ENCODE assay signal across 33 mouse cellular contexts in the genomic region with DNA sequence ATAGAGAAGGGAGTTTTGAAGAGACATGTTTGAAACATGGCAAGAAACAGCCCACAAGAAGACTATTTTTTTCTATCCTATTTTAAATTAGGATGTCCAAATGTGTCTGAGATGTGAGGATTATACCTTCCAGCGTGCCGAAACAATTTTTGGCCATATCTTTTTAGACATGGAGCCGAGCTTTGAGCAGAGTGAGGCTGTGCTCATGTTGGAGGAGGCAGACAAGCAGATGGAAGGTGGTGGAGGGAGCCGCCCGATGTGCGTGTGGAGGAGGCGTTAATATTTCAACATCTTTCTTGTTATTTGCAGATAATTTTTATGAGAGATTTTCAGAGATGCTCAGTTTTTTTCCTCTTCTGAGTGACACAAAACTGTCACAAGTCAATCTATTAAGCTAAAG. TPM values are rescaled to one million over a fixed set of nuclear protein-coding genes. Genes with fewer than 3 reads are reported as not detected.
DNase-seq lines count a peak whose midpoint lies in the region; ATAC-seq and TF ChIP-seq lines count a peak whose summit lies in the region.
"Had no signal": no experiment of that assay in that cellular context is flagged by ENCODE, and none has a peak within 500 bp of the region (broad histone marks: within the 10 kb centered on the region; RNA-seq: fewer than 3 reads in every experiment).

No protein-coding gene starts in this region.

- no peak for TF ChIP-seq CTCF in left cerebral cortex, adult 2 months (IDR thresholded peaks at IDR 0.05)

- intact Hi-C loops in left cerebral cortex, adult 2 months (cut with DNase I): loop anchor here (5.0 kb wide), 1 partner anchor 50 kb away; no protein-coding TSS in a partner anchor
- intact Hi-C loops in left cerebral cortex, postnatal 4 days (cut with DNase I): no loop called here
- intact Hi-C loops in left cerebral cortex, postnatal 25 days (cut with DNase I): loop anchor here (2.0 to 5.0 kb wide), 3 partner anchors 48 to 80 kb away; partner anchors contain the start of gene Erc2

- H3K4me3 ChIP-seq in left cerebral cortex, adult 2 months: no peak overlapping the region
- no peak overlapping the region for H3K4me3 ChIP-seq in hindbrain, embryonic 13.5 days
- H3K4me3 ChIP-seq in heart, embryonic 11.5 days (ENCODE audit: low read depth, low read length): no peak overlapping the region
- H3K4me3 ChIP-seq: gastrocnemius, adult 2 months; heart, adult 2 months; heart, embryonic 13.5 days; hindbrain, embryonic 10.5 days; kidney, embryonic 15.5 days had no signal

- H3K36me3 ChIP-seq in hindbrain, embryonic 13.5 days: peaks cover 4% of the 10 kb centered on the region; the same call in 1 of the 2 replicates
- no peaks in the 10 kb centered on the region for H3K36me3 ChIP-seq in heart, embryonic 11.5 days (ENCODE audit: control insufficient read depth, insufficient read depth, low read length)
- H3K36me3 ChIP-seq: heart, embryonic 13.5 days; hindbrain, embryonic 10.5 days; kidney, embryonic 15.5 days had no signal

- H3K4me2 ChIP-seq in hindbrain, embryonic 13.5 days: no peak overlapping the region
- H3K4me2 ChIP-seq in heart, embryonic 11.5 days: no peak overlapping the region
- H3K4me2 ChIP-seq: heart, embryonic 13.5 days; kidney, embryonic 15.5 days had no signal

- H3K9me3 ChIP-seq in hindbrain, embryonic 13.5 days: no peaks in the 10 kb centered on the region
- H3K9me3 ChIP-seq in heart, embryonic 11.5 days (replicated peaks; ENCODE audit: control insufficient read depth, low read length): no peaks in the 10 kb centered on the region
- H3K9me3 ChIP-seq: heart, embryonic 13.5 days; hindbrain, embryonic 10.5 days; kidney, embryonic 15.5 days had no signal

- no peak overlapping the region for H3K9ac ChIP-seq in hindbrain, embryonic 13.5 days
- H3K9ac ChIP-seq in heart, embryonic 11.5 days (ENCODE audit: low read depth, low read length): no peak overlapping the region
- H3K9ac ChIP-seq: heart, embryonic 13.5 days; kidney, embryonic 15.5 days; liver, embryonic 14.5 days had no signal

- peak overlapping the region; percentile 55 for H3K27ac ChIP-seq in left cerebral cortex, adult 2 months
- no peak overlapping the region for H3K27ac ChIP-seq in hindbrain, embryonic 13.5 days
- H3K27ac ChIP-seq in heart, embryonic 11.5 days (ENCODE audit: low read depth, low read length): no peak overlapping the region
- H3K27ac ChIP-seq: gastrocnemius, adult 2 months; heart, adult 2 months; heart, embryonic 13.5 days; hindbrain, embryonic 10.5 days; kidney, embryonic 15.5 days; liver, embryonic 14.5 days had no signal

- no peaks in the 10 kb centered on the region for H3K27me3 ChIP-seq in hindbrain, embryonic 13.5 days
- H3K27me3 ChIP-seq in heart, embryonic 11.5 days (ENCODE audit: control insufficient read depth, insufficient read depth, low read length): no peaks in the 10 kb centered on the region
- H3K27me3 ChIP-seq: CH12.LX; heart, embryonic 13.5 days; kidney, embryonic 15.5 days had no signal

- no peak for DNase-seq in frontal cortex, postnatal 10 days (ENCODE audit: low spot score in 2 of 2)
- DNase-seq in left cerebral cortex, adult 2 months (ENCODE audit: extremely low spot score in 1 of 2, low spot score in 2 of 2): peak in 1 of 2 experiments; percentile 36
- no peak for DNase-seq in left cerebral cortex, postnatal 4 days
- peak; percentile 46 to 82 for DNase-seq in left cerebral cortex, postnatal 25 days (ENCODE audit: low spot score in 2 of 2)
- peak; percentile 58 for DNase-seq in telencephalon, adult 2 months (ENCODE audit: low read depth, low spot score)
- DNase-seq: adrenal gland, adult 2 months; cerebellum, adult 11 months; cerebellum, adult 9-10 months; cerebellum, postnatal 36 days; gastrocnemius, adult 2 months; heart, adult 2 months; heart, postnatal 10 days; kidney, adult 18-20 months; kidney, postnatal 25 days; liver; lung, adult 2 months; lung, postnatal 10 days; spleen, adult 18-20 months; thymus, adult 2 months; thymus, postnatal 36 days had no signal

- peak; percentile 76 for ATAC-seq in frontal cortex, adult (ENCODE audit: low TSS enrichment)
- no peak for ATAC-seq in hindbrain, embryonic 13.5 days (ENCODE audit: low FRiP score)
- no peak for ATAC-seq in heart, embryonic 11.5 days (replicated peaks; ENCODE audit: insufficient number of reproducible peaks, low FRiP score, low TSS enrichment)
- ATAC-seq: activated CD4-positive, CD25-positive, alpha-beta regulatory T cell, adult 4 months; forebrain, embryonic 14.5 days; hindbrain, embryonic 16.5 days; midbrain, embryonic 16.5 days had no signal

- 94% methylated on average over 7 of the region's 7 CpGs for WGBS in hindbrain, embryonic 13.5 days
- 87% methylated on average over 7 of the region's 7 CpGs for WGBS in heart, embryonic 11.5 days (ENCODE audit: insufficient replicate concordance)

- H3K4me1 ChIP-seq in hindbrain, embryonic 13.5 days (replicated peaks): no peaks in the 10 kb centered on the region
- H3K4me1 ChIP-seq in heart, embryonic 11.5 days (ENCODE audit: control insufficient read depth, insufficient read depth, low read length): no peaks in the 10 kb centered on the region
- H3K4me1 ChIP-seq: heart, embryonic 13.5 days; kidney, embryonic 15.5 days had no signal

RNA-seq across cellular contexts. Expression of gene Erc2, which starts 50.5 kb away (rescaled TPM):
- total RNA-seq in left cerebral cortex, adult 2 months (2021): 100 to 1,000 TPM; 203 to 224 TPM
- total RNA-seq in left cerebral cortex, postnatal 4 days (2021): 100 to 1,000 TPM; 211 to 222 TPM
- 100 to 1,000 TPM; 227 to 232 TPM for total RNA-seq in left cerebral cortex, postnatal 25 days (2021)
- polyA plus RNA-seq in hindbrain, embryonic 13.5 days (2015; fragmentation: Nextera tagmentation; extraction: Ambion mirVana): 79.8 and 82.7 TPM in 2 replicates
- polyA plus RNA-seq in heart, embryonic 11.5 days (2014; fragmentation: Nextera tagmentation; extraction: Ambion mirVana): 5.1 and 6.2 TPM in 2 replicates
- total RNA-seq: CH12.LX; neutrophil, adult 5-6 weeks had no signal

Comparison
In these comparisons a context has a peak if more than half of its experiments do, and no peak if none do; other contexts are left out.
1. DNase-seq: peak in left cerebral cortex, postnatal 25 days (2 of 2) and telencephalon, adult 2 months (single experiment); none in frontal cortex, postnatal 10 days (0 of 2) and left cerebral cortex, postnatal 4 days (single experiment).